Mouse (Mus musculus) cerebellum, adult 2 months (tissue): ENCODE results near the gene Phf21a. TPM values are rescaled to one million over a fixed set of nuclear protein-coding genes. Genes with fewer than 3 reads are reported as not detected.

Source experiments
- DNase-seq, 2 experiments: peaks; one replicate each; pipeline ENCODE4 v3.0.0; 2021
- H3K27ac ChIP-seq: fragments of 200-500 bp; 2 replicates; pipeline ENCODE4 v1.5.1; 2012; ENCODE audit warnings: low read length, control low read depth, inconsistent platforms; ENCODE audit not compliant: insufficient read depth
- H3K27me3 ChIP-seq: fragments of 200-500 bp; 2 replicates; pipeline ENCODE4 v1.6.1; 2012; ENCODE audit warnings: inconsistent platforms, mild to moderate bottlenecking, low read length, moderate library complexity; ENCODE audit not compliant: control insufficient read depth, insufficient read depth
- H3K4me1 ChIP-seq: fragments of 200-500 bp; 2 replicates; pipeline ENCODE4 v1.6.1; 2011; ENCODE audit warnings: low read length; ENCODE audit not compliant: control insufficient read depth, insufficient read depth
- H3K4me3 ChIP-seq: fragments of 200-500 bp; replicated peaks from 2 replicates; pipeline ENCODE3; 2011; ENCODE audit warnings: mild to moderate bottlenecking, low read depth, low read length, control low read depth; ENCODE audit not compliant: insufficient read depth
- CTCF ChIP-seq: fragments of 200-500 bp; IDR thresholded peaks from 2 replicates; pipeline ENCODE4 v1.5.1; 2011; ENCODE audit warnings: low read depth, mild to moderate bottlenecking, control low read depth, low read length, moderate library complexity, borderline replicate concordance; ENCODE audit not compliant: insufficient read depth
- POLR2A ChIP-seq: fragments of 200-500 bp; IDR thresholded peaks from 2 replicates; pipeline ENCODE4 v1.6.1; 2011; ENCODE audit warnings: low read length, control low read depth, borderline replicate concordance; ENCODE audit not compliant: insufficient read depth
- WGBS: fragments of 180-500 bp; shearing (Covaris S2); methylation state at CpG from one replicate; pipeline ENCODE4 v1.1.7; 2018; 5-methylcytosine and 5-hydroxymethylcytosine counted together
- polyA plus RNA-seq: library from polyadenylated mRNA; depleted of rRNA; stranded (reverse); fragments of >200 nt; gene quantifications from 2 replicates; pipeline ENCODE4 v1.2.3, GENCODE M21; 2012

The Phf21a gene
- polyA plus RNA-seq, 1 experiment: 60.4 TPM

DNA sequence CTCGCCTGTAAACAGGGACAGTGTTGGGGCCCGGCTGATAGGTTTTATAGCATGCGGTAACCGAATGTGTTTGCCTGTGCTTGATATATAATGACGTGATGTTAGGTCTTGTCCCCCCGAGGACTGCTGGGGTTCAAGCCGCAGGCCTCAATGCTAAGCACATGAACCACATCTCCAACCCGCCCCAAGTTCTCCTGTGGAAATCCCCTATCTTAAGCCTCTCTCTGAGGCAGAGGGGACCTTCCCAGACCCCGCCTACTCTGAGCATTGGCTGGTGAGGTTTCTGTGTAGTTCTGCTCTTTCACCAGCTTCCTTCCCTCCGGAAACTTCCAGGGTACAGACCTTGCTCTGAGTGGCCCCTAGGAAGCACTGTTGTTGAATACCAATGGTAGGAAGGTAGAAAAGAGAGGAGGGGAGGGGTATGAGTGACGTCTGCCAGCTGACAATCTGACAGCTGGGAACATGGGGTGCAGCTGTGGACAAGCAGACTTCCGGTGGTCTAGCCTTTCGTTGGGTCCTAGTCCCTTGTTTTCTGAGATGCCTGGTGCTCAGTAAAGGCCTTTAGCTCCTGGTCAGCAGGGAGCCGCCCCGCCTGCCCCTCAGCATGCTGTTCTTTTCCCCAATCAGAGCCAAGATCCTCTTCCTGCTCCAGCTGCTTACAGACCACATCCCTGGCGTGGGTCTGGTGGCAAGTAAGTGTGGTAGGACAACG, 287.0 kb downstream of the Phf21a start:
- 58% methylated on average over 17 of the region's 17 CpGs for WGBS
- TF ChIP-seq POLR2A (no peak), CTCF (no peak)

DNA sequence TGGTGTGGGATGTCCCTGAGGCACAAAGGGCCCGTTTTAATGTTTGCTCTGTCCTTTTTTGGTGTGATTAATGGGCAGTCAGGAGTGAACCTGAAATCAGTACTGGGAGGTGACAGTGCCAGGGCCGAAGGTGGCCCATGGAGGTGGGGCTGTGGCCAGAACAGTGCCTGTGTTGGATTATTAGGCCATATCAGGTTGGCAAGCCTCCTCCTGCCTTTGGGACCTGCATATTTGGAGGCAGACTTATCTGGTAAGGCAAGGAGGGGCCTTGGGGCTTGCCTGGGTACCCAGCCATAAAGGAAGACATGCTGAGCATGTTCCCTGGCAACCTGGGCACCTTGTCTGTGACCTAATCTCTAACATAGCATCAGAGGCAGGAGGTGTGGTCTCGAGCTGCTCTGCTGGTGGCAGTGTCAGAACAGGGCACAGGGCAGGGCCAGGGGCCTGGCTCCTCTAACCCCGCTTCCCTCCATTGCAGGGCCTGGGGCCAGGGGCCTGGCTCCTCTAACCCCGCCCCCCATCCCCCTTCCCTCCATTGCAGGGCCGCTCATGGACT, 287.7 kb downstream of the Phf21a start:
- WGBS: 31% methylated on average over 6 of the region's 6 CpGs
- DNase-seq: no peak
- H3K27ac ChIP-seq: peak overlapping the region; percentile 66; the same call in 1 of the 2 replicates
- no peaks in the 10 kb centered on the region for H3K27me3 ChIP-seq
- TF ChIP-seq CTCF (no peak), POLR2A (no peak)
- no peak overlapping the region for H3K4me3 ChIP-seq
- peaks cover 58% of the 10 kb centered on the region for H3K4me1 ChIP-seq

More for the DNA sequence above, 287.0 kb downstream of the Phf21a start:
- Histone ChIP-seq H3K4me3 (no peak overlapping the region), H3K27me3 (no peaks in the 10 kb centered on the region), H3K4me1 (peaks cover 51% of the 10 kb centered on the region), H3K27ac (peak overlapping the region; percentile 66; the same call in 1 of the 2 replicates)
- DNase-seq: no peak

DNA sequence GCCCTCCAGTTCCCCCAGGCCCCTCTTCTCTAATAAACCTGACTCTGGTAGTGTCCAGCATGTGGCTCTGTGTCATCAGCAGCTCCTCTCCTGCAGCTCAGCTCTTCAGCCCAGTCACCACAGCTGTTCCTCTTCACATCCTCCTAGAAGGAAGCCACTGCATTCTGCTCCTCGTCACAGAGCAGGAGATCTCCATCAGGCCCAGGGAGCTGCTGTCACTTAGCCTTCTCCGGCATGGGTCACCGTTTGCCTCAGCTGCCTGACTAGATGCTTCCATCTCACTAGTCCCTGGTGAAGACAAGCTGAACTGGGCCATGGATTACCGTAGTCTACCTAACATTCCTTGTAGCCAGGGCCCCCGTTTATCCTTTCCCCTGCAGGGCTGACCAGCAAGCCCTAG, 288.2 kb downstream of the Phf21a start:
- no peak for DNase-seq
- 51% methylated on average over 5 of the region's 5 CpGs for WGBS
- H3K27me3 ChIP-seq: no peaks in the 10 kb centered on the region
- peak overlapping the region; percentile 36 for H3K27ac ChIP-seq
- TF ChIP-seq POLR2A (no peak), CTCF (no peak)
- no peak overlapping the region for H3K4me3 ChIP-seq
- H3K4me1 ChIP-seq: peaks cover 63% of the 10 kb centered on the region

DNA sequence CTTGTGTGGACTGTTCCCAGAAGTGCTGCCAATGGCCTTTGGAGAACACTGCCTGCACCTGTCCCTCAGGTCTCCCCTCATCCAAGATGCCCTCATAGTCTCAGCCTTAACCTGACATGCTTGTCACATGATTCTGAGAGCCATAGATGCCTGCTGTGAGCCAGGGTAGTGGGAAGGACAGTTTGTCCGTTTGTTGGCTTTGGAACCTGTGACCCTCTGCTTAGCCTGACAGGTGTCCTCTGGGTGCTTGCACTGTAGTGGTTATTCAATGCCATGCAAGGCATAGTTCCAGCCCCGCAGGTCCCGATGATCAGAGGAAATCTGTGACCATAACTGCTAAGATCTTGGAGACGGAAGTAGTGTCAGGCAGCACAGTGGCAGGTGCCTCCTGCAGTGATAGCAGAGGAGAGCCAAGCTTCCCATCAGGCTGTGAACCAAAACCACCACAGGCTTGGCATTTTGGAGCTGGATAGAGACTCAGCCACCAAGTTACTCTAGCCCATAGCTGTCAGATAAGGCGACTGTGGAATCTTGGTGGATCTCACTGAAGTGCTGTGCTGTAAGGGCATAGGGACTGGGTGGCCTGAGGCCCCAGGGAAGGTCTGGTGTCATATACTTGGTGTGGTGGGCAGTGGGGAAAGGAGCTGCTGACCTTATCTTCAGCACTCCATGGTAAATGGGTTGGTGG, 289.1 kb downstream of the Phf21a start, which contains the start of gene 1700029I15Rik:
Gene 1700029I15Rik, plus strand, starts transcription at position 638 of the 688 bp plus-strand sequence.
- Histone ChIP-seq H3K27ac (peak within 1 kb of the TSS; percentile 49), H3K27me3 (no peaks in the 10 kb centered on the region), H3K4me1 (peaks cover 60% of the 10 kb centered on the region), H3K4me3 (no peak within 1 kb of the TSS)
- 15% methylated on average over 5 of the region's 5 CpGs for WGBS
- TF ChIP-seq CTCF (no peak), POLR2A (no peak)
- peak; percentile 63 to 72 for DNase-seq

DNA sequence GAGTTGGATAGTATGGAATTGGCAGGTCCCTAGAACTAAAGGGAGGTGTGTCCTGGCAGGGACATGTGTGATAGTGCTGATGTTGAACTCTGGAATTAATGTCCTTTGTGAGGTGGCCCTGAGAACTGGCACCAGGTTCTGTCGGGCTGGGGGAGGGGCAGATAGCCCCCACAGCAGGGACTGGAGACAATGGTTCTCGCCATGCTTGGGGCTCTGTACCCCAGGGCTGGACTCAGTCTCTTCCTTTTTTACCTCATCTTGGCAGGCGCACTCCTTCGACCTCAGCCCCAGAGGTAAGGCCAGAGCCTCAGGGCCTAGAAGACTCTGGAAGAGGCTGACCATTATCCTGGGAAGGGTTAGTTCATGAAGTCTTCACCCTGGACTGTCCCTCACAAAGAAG, 289.8 kb downstream of the Phf21a start:
- Histone ChIP-seq H3K27me3 (no peaks in the 10 kb centered on the region), H3K4me1 (peaks cover 66% of the 10 kb centered on the region), H3K4me3 (no peak overlapping the region), H3K27ac (peak overlapping the region; percentile 49)
- no peak for TF ChIP-seq CTCF
- no peak for TF ChIP-seq POLR2A
- WGBS: 79% methylated on average over 4 of the region's 4 CpGs
- no peak for DNase-seq

DNA sequence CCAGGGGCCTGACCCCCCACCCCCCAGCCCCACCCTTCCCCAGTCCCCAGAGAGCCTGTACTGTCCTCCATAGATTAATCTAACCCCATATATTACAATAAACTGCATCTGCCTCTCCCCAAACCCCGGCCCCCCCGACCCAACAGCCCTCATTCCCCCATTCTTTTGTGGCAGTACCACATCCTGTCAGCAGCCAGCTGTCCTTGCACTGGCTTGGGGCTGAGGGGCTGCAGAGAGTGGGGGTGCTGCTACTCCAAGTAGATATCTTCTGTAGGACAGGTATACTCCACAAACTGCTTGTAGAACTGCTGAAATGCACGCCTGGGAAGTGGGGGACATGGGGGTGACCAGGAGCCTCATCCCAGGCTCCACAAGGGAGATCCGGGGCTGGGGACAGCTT, 291.2 kb downstream of the Phf21a start:
- no peak for DNase-seq
- peaks cover 72% of the 10 kb centered on the region for H3K4me1 ChIP-seq
- H3K27me3 ChIP-seq: no peaks in the 10 kb centered on the region
- TF ChIP-seq POLR2A (no peak), CTCF (no peak)
- 72% methylated on average over 4 of the region's 4 CpGs for WGBS
- no peak overlapping the region for H3K27ac ChIP-seq
- H3K4me3 ChIP-seq: no peak overlapping the region

DNA sequence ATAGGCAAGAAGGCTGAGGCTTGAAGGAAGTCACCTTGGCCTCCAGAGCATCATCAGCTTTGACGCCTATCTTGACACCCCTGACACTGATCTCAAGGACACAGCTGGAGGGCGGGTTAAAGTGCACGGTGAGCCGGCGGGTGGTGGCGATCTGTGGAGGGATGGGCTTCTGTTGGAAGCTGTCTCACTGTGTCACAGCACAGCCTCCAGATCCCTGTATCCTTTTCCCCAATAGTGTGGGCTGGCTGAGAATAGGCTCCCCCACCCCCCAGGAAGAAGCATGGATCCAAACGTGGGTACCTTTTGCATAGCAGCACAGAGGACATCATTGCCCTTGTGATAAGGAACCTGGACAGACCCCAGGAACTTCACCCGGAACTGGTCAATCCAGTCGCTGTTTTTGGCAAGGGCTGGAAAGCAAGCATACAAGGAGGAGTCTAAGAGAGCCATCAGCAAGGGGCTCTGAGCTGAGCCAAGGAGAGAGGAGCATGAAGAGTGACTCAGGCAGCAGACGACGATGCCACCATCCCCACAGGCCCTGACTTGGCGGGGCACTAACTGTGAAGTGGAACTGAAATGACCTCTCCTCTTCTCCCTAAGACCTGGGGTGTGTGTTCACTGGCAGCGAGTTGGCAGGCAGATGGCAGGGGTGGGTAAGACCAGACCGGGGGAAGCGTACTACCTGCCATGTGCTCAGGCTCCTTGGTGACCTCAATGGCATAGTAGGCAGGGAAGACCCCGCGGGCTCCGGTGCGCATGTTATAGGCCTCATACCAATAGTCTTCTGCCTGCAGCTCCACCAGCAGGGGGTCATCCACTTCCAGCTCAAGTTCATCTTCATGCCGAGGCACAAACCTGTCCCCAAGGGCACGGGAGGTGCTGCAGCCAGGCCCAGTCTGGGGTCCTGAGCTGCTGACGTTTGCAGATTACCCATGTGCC, 292.5 kb downstream of the Phf21a start:
- WGBS: 30% methylated on average over 22 of the region's 22 CpGs
- no peaks in the 10 kb centered on the region for H3K27me3 ChIP-seq
- TF ChIP-seq CTCF (no peak), POLR2A (no peak)
- H3K4me3 ChIP-seq: no peak overlapping the region
- H3K27ac ChIP-seq: peak overlapping the region; percentile 5
- DNase-seq: peak in 1 of 2 experiments; percentile 58
- H3K4me1 ChIP-seq: peaks cover 71% of the 10 kb centered on the region
